Mouse (Mus musculus): ENCODE measurements around the gene Zdhhc18.

DNA sequence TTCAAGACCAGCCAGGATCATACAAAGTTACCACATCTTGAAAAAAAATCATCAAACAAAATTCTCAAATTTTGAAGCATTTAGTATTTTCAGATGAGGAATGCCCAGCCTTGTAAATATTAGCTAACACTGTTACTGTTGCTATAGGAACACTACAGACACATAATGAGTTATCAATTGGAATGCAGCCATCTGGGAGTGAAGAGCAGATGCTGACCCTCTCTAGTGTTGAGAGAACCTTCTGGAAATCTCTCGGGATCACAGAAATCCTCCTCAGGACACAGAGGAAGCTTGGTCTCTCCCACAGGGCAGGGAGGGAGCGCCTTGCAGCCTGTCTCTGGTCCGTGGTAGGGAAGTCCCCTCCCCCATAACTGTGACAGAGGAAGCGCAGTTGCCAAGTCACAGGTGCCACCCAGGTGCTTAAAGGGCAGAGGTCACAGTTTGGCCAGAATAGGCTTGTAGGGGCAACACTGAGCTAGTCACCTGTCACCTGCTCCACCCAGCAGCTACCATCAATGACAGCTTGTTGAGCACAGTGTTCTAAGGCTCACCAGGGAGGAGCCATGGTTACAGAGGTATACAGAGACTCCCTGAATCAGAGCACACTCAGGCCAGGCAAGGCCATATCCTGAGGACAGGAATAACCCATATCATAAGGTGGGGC is 30.3 kb downstream of the Zdhhc18 start:
- no peak for TF ChIP-seq POLR2A (IDR thresholded peaks at IDR 0.05; ENCODE audit: borderline replicate concordance, low read depth, low read length)
- no peak for TF ChIP-seq CTCF (IDR thresholded peaks at IDR 0.05; ENCODE audit: low read depth, low read length)

Data from bone marrow macrophage, adult 2 months (primary cell).